Mouse (Mus musculus) small intestine, adult 2 months (tissue): Measurements from ENCODE around the gene Fam166a.

Experiments used
- CTCF ChIP-seq: fragments of 200-500 bp; IDR thresholded peaks from 2 replicates; pipeline ENCODE4 v1.5.1; 2012; ENCODE audit warnings: low read depth, mild to moderate bottlenecking, control low read depth, inconsistent platforms, low read length, moderate library complexity, mixed read lengths; ENCODE audit not compliant: insufficient replicate concordance, insufficient read length; ENCODE audit errors: extremely low read depth
- POLR2A ChIP-seq: fragments of 200-500 bp; IDR thresholded peaks from 2 replicates; pipeline ENCODE4 v1.6.1; 2012; ENCODE audit warnings: low read depth, mild to moderate bottlenecking, control low read depth, inconsistent platforms, low read length, moderate library complexity

GRCm38 (mm10) chr2:25221331-25221772 is 2.8 kb downstream of the Fam166a start:
- no peak for TF ChIP-seq CTCF
- TF ChIP-seq POLR2A = no peak
